Mouse (Mus musculus): ENCODE data around the gene Il11.
A peak's percentile ranks its signal among the peaks of the same experiment; 100 is the strongest.

The Il11 gene

DNA sequence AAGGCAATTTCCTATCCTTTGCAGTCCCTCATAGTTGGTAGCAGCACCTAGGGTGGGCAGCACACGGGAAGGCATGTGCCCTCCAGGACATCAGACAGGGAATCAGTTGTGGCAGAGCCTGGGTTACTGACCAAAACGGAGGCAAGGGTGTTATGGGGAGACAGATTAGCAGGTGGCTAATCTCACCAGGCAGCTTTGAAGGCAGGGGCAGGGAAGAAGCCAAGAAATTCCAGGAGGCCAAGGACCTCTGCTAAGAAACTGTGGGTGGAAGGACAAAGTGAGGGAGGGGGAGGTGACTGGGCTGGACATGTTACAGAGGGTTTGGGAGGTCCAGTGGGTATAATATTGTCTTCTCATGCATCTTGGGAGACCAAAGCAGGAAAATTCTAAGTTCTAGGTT is 39.3 kb downstream of the Il11 start:
- DNase-seq (ENCODE audit: low spot score) = no peak

DNA sequence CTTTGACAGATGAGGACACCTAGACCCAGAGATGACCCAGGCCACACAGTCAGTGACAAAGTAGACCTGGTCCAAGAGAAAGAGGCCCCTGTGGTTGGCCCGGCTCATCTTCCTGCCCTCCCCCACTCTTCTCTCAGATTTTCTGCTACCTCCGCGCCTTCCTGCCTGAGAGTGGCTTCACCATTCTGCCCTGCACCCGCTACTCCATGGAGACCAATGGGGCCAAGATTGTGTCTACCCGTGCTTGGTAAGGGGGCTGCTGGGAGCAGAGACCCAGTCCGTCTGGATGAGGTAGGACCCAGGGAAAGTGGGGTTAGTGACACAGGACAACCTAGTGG is 40.2 kb downstream of the Il11 start:
- no peak for DNase-seq (ENCODE audit: low spot score)

DNA sequence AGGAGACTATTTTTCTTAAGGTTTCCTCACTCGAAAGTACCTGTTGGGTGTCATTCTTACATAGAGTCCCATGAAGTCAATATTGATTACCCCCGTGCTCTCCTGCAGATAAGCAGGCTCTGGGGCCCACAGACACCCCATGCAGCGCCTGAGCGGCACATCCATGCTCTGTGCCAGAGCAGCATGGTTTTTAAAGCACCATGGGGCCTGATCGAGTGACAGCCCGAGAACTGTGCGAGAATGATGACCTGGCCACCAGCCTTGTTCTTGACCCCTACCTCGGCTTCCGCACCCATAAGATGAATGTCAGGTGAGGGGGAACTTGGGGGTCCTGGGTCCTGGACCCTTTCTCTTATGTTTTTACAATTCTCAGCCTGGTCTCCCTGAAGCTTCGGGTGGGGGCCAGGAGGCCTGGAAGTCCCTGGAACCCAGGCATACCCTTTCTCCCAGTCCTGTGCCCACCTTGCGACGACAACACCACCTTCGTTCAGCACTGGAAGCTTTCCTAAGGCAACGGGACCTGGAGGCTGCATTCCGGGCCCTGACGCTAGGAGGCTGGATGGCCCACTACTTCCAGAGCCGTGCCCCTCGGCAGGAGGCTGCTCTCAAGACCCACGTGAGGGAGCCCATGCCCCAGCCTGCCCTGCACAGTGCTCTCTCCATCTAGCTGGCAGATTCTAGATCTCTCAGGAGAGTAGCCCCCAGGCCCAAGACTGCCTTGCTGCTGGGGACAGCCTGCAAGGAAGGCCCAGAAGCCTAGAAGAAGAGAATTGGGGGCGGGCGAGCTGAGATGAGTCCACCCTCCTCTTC is 40.8 kb downstream of the Il11 start:
- no peak for DNase-seq (ENCODE audit: low spot score)

DNA sequence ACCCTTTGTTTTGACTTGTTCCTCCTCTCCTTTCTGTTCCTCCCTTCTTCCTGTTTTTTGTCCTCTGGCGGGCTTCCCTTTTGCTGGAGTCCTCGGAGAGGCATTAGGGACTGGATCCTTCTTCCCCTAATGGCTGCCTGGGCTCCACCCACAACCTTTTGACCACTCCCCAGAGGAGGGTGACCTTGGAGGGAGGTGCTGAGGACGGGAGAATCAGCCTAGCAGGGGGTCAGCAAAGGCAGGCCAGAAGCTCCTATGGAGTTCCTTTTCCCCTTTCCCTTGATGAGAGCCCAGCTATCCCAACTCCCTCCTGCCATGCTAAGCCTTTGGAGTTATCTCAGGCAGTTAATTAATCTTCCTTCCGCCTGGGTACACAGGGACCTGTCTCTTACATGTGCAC is 41.5 kb downstream of the Il11 start:
- DNase-seq (ENCODE audit: low spot score) = peak; percentile 54

DNA sequence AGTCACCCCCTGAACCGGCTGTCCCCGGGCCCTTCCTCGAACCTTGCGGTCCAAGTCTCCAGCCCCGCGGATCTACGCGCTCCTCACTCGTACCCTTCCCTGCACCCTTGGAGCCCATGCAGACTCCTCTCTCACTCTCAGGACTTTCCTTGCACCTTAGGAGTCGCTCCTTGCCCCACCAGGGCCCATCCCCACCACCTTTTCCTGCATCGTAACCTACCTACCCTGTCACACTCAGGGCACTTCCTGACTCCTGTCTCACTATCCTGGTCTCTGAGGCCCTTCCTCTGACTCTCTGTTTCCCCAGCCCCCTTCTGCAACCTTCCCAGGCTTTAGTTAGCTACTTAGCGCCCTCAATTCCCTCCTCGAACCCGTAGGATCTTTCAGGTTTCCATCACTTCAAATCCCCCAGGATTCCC is 42.3 kb downstream of the Il11 start:
- no peak for DNase-seq (ENCODE audit: low spot score)

DNA sequence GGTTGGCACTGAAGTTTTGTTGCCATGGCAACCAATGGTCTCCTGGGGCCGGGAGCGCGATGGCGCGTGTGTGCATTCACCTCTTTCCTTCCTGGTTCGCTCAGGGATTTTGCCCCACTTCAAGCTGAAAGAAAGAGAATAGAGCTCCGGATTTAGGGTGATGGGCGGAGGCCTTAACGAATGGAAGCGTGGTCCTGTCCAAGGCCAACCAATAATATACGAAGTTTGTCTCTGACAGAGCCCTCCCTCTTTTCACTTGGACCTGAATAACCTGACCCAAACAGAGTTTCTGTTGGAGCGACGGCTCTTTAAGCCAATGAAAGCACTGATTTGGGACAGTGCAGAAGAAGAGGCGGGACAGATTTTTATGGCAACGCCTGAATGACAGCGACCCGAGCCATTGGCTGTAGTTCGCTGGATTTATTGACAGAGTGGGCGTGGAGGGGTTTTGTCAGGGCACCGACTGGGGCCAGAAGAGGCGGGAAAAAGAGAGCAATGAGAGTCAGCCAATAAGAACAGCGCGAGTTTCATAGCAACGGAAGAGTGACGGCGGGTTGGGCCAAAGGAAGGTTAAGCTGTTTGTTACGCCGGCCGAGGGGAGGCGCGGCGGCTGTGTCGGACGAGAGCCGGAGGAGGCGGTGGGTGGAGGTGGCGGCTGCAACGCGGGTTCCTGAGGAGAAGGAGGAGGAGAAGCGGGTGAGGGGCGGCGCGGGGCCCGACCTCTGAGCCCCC is 42.9 kb downstream of the Il11 start, which contains the start of gene Kmt5c:
TSS of gene Kmt5c (plus strand) at position 572 of the 732 bp plus-strand sequence.
- DNase-seq (ENCODE audit: low spot score) = peak; percentile 99

DNA sequence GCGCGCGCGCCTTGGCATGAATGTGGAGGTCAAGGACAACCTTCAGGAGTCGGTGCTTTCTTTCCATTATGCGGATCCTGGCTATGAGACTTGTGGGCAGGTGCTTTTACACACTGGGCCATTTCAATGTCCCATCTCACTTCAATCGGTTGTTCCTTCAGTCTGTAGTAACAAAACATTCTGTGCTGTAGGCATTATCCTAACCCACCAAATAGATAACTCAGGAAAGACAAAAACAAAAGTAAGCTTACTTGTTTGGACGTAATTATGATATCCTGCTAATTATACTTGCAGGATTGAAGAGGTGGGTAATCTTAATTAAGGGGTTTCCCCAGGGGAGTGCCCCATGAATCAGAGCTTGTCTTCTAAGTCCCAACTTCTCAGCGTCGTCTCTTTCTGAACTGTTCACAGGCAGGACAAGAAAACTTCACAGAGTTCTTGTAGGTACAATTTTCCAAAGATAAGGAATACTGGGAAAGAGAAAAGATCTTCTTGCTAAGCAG is 43.6 kb downstream of the Il11 start:
- DNase-seq (ENCODE audit: low spot score) = no peak

DNA sequence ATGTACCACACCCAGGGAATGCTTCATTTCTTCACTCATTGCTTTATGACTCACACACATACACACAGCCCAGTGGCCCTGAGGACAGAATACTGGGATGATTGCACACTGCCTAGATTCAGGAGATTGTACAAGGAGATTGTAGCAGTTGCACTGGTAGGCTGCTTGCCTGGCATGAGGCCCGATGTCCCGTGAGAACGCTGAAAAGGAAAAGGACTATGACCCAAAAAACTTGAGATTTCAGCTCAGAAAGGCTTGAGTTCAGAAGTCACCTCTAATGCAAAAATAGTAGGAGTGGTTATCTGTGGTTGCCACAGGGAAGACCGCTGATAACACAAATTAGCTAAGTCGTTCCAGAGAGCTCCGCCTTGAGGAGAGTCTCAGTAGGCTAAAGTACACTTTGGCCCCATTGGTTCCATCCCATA is 49.7 kb downstream of the Il11 start:
- DNase-seq (ENCODE audit: low spot score) = no peak

DNA sequence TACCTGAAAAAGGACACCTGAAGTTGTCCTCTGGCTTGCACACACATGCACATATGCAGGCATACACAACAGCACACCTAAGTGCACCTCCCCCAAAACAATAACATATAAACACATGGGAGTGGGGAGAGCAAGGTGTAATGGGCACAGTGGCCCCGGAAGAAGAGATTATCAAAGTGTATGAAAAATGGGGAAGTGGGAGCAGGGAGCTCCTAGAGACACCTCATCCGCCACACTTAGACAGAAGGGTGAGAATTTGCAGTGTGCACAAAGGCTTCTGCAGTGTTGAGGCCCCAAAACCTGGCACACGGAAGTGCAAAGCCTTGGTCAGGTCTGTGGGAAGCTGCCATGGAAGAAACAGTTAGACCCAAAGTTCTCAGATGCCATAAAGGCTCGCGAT is 51.6 kb downstream of the Il11 start:
- DNase-seq (ENCODE audit: low spot score) = no peak

DNA sequence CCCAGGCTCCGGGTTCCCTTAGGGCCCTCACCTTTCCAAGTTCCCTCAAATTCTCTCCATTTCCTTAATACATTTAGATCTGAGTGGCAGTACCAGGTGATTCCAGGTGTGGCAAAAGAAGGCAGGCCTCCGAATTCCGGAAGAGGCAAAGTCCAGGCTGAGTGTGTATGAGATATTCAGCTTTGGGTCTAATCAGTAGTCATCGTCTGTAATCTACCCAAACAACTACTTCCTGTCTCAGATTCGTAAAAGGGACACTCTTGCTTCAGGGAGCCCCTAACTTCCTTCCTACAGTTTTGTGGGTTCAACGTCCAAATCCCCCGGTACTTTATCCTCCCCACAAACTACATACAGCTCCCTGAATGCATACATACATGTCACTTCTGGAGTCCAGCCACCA is 57.5 kb downstream of the Il11 start, which contains the start of gene Tmem150b:
TSS of gene Tmem150b (minus strand) at position 81 of the 400 bp plus-strand sequence.
- no peak for DNase-seq (ENCODE audit: low spot score)

DNA sequence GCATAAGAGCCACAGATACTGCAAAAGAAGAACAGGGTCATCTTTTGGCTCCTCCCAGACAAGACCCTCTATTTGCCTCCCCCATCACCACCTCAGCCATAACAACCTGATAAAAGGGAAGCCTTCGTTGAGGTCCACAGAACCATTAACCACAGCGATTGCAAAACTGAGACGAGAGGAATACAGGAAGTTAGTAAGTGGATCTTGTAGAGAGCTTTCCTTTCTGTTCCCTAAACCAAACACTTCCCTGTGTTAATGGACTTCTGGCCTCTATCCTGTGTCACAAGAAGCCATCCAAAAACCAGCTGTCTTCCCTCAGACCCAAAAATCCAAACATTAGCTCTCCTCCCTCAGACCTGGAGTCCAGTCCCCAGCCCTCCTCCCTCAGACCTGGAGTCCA is 58.3 kb downstream of the Il11 start:
- no peak for DNase-seq (ENCODE audit: low spot score)

DNA sequence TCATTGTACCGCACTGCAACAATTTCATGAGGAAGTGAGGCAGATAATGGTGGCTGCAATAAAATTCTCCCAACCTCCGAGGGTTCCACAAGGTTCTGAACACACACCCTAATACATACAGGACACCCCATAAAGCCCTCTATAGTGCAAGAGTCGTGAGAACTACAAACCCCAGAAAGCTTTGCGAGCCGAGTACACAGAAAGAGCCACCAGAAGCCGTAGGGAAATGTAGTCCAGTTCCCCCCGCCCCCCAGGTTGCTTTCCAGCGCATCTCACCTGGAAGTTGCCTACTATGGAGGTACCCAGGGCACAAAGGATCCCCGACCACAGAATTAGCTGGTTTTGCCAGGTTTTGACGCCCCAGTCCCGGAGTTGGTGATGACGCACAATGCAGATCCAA is 59.2 kb downstream of the Il11 start:
- DNase-seq (ENCODE audit: low spot score) = no peak

Data from ovary, adult 18-20 months (tissue).